Mouse (Mus musculus) kidney, postnatal 0 days (tissue): ENCODE measurements around the gene Tspyl4. TPM values are rescaled to one million over a fixed set of nuclear protein-coding genes. Genes with fewer than 3 reads are reported as not detected.
A peak's percentile ranks its signal among the peaks of the same experiment; 100 is the strongest.

Experiments used
- ATAC-seq: fragments of 200-750 bp; cut with Nextera tagmentation; replicated peaks from 2 replicates; pipeline ENCODE4 v1.8.0; 2017; ENCODE audit warnings: low read depth, moderate number of reproducible peaks, moderate TSS enrichment, moderate library complexity; ENCODE audit not compliant: low FRiP score
- DNase-seq: peaks from one replicate; pipeline ENCODE4 v3.0.0-alpha.2; 2016; ENCODE audit warnings: low spot score
- H3K27ac ChIP-seq: fragments of 300-500 bp; sonication (generic); 2 replicates; pipeline ENCODE4 v1.5.1; 2014; ENCODE audit warnings: mild to moderate bottlenecking
- H3K27me3 ChIP-seq: fragments of 300-500 bp; sonication (generic); 2 replicates; pipeline ENCODE4 v1.6.1; 2014; ENCODE audit warnings: low read length, mixed read lengths; ENCODE audit not compliant: insufficient read depth
- H3K36me3 ChIP-seq: fragments of 300-500 bp; sonication (generic); 2 replicates; pipeline ENCODE4 v1.6.1; 2014; ENCODE audit warnings: low read length, mixed read lengths; ENCODE audit not compliant: insufficient read depth
- H3K4me1 ChIP-seq: fragments of 300-500 bp; sonication (generic); replicated peaks from 2 replicates; pipeline ENCODE4 v1.6.1; 2014; ENCODE audit warnings: antibody characterized with exemption, low read length, mixed read lengths; ENCODE audit not compliant: insufficient read depth
- H3K4me2 ChIP-seq: fragments of 300-500 bp; sonication (generic); 2 replicates; pipeline ENCODE4 v1.6.1; 2014; ENCODE audit warnings: mild to moderate bottlenecking, low read length, moderate library complexity, mixed read lengths
- H3K4me3 ChIP-seq: fragments of 300-500 bp; sonication (generic); replicated peaks from 2 replicates; pipeline ENCODE4 v1.5.1; 2014; ENCODE audit warnings: low read depth, low read length
- H3K9ac ChIP-seq: fragments of 300-500 bp; sonication (generic); 2 replicates; pipeline ENCODE4 v1.6.1; 2014; ENCODE audit warnings: low read depth, low read length
- H3K9me3 ChIP-seq: fragments of 300-500 bp; sonication (generic); replicated peaks from 2 replicates; pipeline ENCODE4 v1.6.1; 2016; ENCODE audit warnings: low read length, inconsistent platforms, mixed read lengths
- CTCF ChIP-seq: IDR thresholded peaks from 2 replicates; pipeline ENCODE4 v1.5.1; 2016; ENCODE audit warnings: antibody characterized with exemption, low read depth, mild to moderate bottlenecking, moderate library complexity
- WGBS: fragments of 180-500 bp; shearing (Covaris S2); extraction: QIAGEN DNeasy Blood & Tissue Kit; methylation state at CpG from one replicate; pipeline ENCODE4 v1.1.7; 2014; 5-methylcytosine and 5-hydroxymethylcytosine counted together
- polyA plus RNA-seq: library from polyadenylated mRNA; unstranded; fragments of >200 nt; fragmentation: Nextera tagmentation; extraction: Ambion mirVana; gene quantifications from 2 replicates; pipeline ENCODE4 v1.2.1, GENCODE M21; 2015

Gene Tspyl4
- polyA plus RNA-seq, 1 experiment from 2014 or later: 9.4 TPM

DNA sequence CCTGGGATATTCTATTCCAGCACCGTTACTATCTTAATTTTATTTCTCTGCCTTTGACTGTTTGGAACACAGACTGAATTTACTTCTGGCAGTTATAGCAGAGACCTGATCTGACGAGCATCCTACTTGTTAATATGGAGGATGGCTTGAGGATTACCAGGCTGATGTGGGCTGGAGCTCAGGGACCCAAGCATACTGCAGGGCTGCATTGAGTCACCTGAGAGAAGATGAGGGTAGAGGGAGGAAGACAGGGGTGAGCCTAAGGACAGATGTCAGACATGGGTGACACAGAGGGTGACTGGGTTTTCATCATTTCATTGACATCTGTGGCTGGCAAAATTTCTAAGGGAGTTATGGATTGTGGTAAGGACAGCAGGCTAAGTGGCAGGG is 20.0 kb downstream of the Tspyl4 start:
- H3K9ac ChIP-seq: no peak overlapping the region
- H3K4me3 ChIP-seq: no peak overlapping the region
- no peak for ATAC-seq
- DNase-seq: no peak
- peaks cover 11% of the 10 kb centered on the region; the same call in 1 of the 2 replicates for H3K36me3 ChIP-seq
- H3K4me1 ChIP-seq: no peaks in the 10 kb centered on the region
- H3K4me2 ChIP-seq: no peak overlapping the region
- no peak for TF ChIP-seq CTCF
- WGBS: 42% methylated on average over 2 of the region's 2 CpGs
- no peaks in the 10 kb centered on the region for H3K9me3 ChIP-seq
- no peaks in the 10 kb centered on the region for H3K27me3 ChIP-seq
- no peak overlapping the region for H3K27ac ChIP-seq

DNA sequence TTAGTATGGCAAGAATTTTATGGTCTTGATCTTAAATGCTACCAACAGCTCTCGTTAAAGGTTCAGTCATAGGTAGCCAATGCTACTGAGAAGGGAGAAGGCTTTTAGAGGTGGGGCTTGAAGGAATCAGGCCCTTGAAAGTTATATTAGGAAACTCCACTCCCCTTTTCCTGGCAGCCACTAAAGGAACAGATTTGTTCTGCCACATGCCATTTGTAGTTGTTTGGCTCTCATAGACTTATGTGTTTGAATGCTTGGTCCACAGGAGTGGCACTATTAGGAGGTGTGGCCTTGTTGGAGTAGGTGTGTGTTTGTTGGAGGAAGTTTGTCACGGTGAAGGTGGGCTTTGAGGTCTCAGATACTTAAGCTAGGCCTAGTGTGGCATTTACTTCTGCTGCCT is 23.6 kb downstream of the Tspyl4 start:
- Histone ChIP-seq H3K9ac (no peak overlapping the region), H3K36me3 (0 out of 2 replicates have a peak, but pooled peaks cover 3% of the 10 kb centered on the region), H3K27ac (no peak overlapping the region), H3K27me3 (no peaks in the 10 kb centered on the region), H3K4me1 (no peaks in the 10 kb centered on the region), H3K4me3 (no peak overlapping the region), H3K4me2 (no peak overlapping the region), H3K9me3 (no peaks in the 10 kb centered on the region)
- no peak for DNase-seq
- no peak for ATAC-seq
- no peak for TF ChIP-seq CTCF
- 69% methylated on average over 2 of the region's 2 CpGs for WGBS

DNA sequence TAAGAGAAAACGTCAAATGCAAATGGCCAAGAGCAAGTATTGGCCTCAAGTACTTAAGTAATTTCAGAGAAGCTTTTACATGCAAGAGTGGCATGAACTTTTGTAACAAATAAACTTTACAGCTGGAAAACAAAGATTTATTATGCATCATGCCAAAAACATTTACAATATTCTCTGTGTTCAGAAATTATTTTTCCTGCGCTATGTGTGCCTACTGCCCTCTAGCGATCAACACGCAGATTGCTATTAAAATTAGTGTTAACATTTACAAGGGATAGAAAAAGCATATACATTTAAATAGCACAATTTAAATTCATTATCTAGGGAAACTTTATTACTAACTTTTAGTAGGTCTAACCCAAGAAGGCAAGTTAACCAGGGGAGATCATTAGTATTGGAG is 29.5 kb downstream of the Tspyl4 start:
- Histone ChIP-seq H3K27ac (no peak overlapping the region), H3K4me2 (no peak overlapping the region), H3K4me3 (no peak overlapping the region), H3K27me3 (no peaks in the 10 kb centered on the region), H3K4me1 (no peaks in the 10 kb centered on the region), H3K9ac (no peak overlapping the region), H3K9me3 (no peaks in the 10 kb centered on the region), H3K36me3 (0 out of 2 replicates have a peak, but pooled peaks cover 3% of the 10 kb centered on the region)
- WGBS: 16% methylated on average over 4 of the region's 4 CpGs
- TF ChIP-seq CTCF: peak; percentile 86
- ATAC-seq: no peak
- DNase-seq: peak; percentile 70

DNA sequence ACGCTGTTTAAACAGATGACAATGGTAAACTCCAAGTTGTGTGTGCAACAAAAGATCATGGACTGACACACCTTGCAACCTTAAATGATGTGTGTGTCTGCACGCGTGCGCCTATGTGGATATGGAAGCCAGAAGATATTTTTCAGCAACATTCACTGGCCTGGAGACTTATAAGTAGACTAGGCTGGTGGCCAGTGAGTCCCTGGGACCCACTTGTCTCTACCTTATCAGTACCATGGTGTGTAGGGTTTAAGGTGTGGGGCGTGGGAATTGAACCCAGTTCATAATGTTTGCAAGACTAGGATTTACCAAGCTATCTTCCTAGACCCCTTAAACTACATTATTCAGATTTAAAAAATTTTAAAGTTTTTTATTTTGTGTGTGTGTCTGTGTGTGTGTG is 29.9 kb downstream of the Tspyl4 start:
- Histone ChIP-seq H3K4me2 (no peak overlapping the region), H3K27ac (no peak overlapping the region), H3K4me1 (no peaks in the 10 kb centered on the region), H3K9ac (no peak overlapping the region), H3K4me3 (no peak overlapping the region), H3K27me3 (no peaks in the 10 kb centered on the region), H3K9me3 (no peaks in the 10 kb centered on the region), H3K36me3 (no peaks in the 10 kb centered on the region)
- ATAC-seq: no peak
- DNase-seq: no peak
- TF ChIP-seq CTCF: no peak
- WGBS: 70% methylated on average over 5 of the region's 5 CpGs

DNA sequence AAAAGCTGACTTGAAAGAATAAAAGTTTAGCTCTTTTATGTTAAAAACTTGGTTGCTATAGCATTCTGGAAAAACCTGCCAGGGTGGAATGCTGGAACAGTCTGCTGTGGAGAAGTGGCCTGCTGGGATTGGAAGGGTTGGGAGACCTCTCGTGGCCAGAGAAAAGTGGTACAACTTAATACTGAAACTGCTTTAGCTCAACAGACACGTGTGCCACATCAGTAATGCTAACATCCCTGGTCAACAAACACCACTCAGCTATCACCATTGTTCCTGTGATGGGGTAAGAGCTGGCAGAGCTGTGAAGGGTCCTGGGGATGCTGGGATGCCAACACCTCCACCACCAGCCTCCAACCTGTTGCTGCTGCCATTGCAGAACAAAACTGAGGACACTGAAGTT is 31.1 kb downstream of the Tspyl4 start:
- Histone ChIP-seq H3K27ac (no peak overlapping the region), H3K27me3 (no peaks in the 10 kb centered on the region), H3K9ac (no peak overlapping the region), H3K4me2 (no peak overlapping the region), H3K4me1 (no peaks in the 10 kb centered on the region), H3K9me3 (no peaks in the 10 kb centered on the region), H3K36me3 (no peaks in the 10 kb centered on the region), H3K4me3 (no peak overlapping the region)
- DNase-seq: peak; percentile 79
- WGBS: 0% methylated on average over 2 of the region's 2 CpGs
- ATAC-seq: peak; percentile 63
- peak; percentile 81 for TF ChIP-seq CTCF

DNA sequence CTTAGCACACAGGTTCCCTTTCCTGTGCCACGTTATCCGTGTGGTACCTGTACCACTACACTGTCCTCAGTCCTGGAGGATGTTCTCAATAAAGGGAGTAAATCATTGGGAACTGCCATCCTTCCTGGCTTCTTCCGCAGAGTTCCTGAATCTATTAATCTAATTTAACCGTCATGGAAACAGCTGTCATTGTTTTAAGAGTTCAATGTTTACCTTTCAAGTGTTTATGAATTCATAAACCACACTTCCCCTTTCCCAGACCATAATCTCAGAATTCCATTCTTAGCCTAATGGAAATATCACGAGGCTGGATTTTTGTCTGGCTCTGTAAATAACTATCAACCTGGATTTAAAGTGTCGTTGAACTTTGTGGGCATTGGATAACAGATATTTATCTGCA is 43.8 kb downstream of the Tspyl4 start:
- Histone ChIP-seq H3K36me3 (no peaks in the 10 kb centered on the region), H3K27ac (no peak overlapping the region), H3K9ac (no peak overlapping the region), H3K27me3 (no peaks in the 10 kb centered on the region), H3K4me1 (no peaks in the 10 kb centered on the region), H3K4me2 (no peak overlapping the region), H3K4me3 (no peak overlapping the region), H3K9me3 (no peaks in the 10 kb centered on the region)
- no peak for ATAC-seq
- DNase-seq: no peak
- TF ChIP-seq CTCF: no peak
- WGBS: 49% methylated on average over 6 of the region's 6 CpGs

DNA sequence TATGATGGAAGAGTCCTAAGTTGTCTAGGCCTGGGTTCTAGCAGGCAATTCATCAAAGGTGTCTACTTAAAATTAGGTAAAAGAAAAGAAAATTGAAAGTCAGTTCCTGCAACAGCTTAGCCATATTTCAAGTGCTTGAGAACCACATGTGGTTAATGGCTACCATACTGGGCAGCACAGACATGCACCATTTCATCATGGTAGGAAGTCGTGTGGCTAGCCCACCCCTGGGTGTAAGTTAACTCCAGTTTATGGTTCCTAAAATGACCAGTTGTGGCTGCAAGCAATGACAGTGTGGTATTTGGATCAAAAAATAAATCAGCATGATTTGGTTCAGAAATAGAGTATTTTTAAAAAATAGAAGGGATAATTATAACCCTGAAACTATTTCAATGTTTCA is 44.6 kb downstream of the Tspyl4 start:
- H3K4me2 ChIP-seq: no peak overlapping the region

More for the DNA sequence above, 44.6 kb downstream of the Tspyl4 start:
- TF ChIP-seq CTCF: no peak
- DNase-seq (no peak), ATAC-seq (no peak)
- H3K36me3 ChIP-seq: no peaks in the 10 kb centered on the region
- no peak overlapping the region for H3K9ac ChIP-seq
- H3K27me3 ChIP-seq: no peaks in the 10 kb centered on the region
- H3K9me3 ChIP-seq: no peaks in the 10 kb centered on the region
- 65% methylated on average over 1 of the region's 1 CpGs for WGBS
- H3K27ac ChIP-seq: no peak overlapping the region
- no peaks in the 10 kb centered on the region for H3K4me1 ChIP-seq
- no peak overlapping the region for H3K4me3 ChIP-seq

Other genes with a start within 250 kb of the Tspyl4 start
- 0.56 and 0.57 TPM in 2 replicates for gene Calhm5, start 200.9 kb upstream of the Tspyl4 start, polyA plus RNA-seq
- gene Calhm6, start 169.5 kb upstream of the Tspyl4 start, polyA plus RNA-seq: 0.94 and 1.3 TPM in 2 replicates
- 17.4 and 19.1 TPM in 2 replicates for gene Dse, start 89.7 kb upstream of the Tspyl4 start, polyA plus RNA-seq
- 70.1 and 74.9 TPM in 2 replicates for gene Tspyl1, start 15.3 kb upstream of the Tspyl4 start, polyA plus RNA-seq
- 0.06 and 0.09 TPM in 2 replicates for gene Col10a1, start 92.5 kb downstream of the Tspyl4 start, polyA plus RNA-seq
- gene Nt5dc1, start 121.1 kb downstream of the Tspyl4 start, polyA plus RNA-seq: 15.2 and 15.9 TPM in 2 replicates
- gene Frk, start 186.0 kb downstream of the Tspyl4 start, polyA plus RNA-seq: 20.5 and 21.3 TPM in 2 replicates